Mouse (Mus musculus) CD4-positive naive resting alpha-beta T cell, adult 57 days (primary cell): Measurements from ENCODE around the gene Gm5414. TPM values are rescaled to one million over a fixed set of nuclear protein-coding genes. Genes with fewer than 3 reads are reported as not detected.

Source experiments
- total RNA-seq: library from RNA; stranded (reverse); gene quantifications from one replicate; pipeline ENCODE4 v1.2.4, GENCODE M21; 2023

Gene Gm5414
- not detected for total RNA-seq

DNA sequence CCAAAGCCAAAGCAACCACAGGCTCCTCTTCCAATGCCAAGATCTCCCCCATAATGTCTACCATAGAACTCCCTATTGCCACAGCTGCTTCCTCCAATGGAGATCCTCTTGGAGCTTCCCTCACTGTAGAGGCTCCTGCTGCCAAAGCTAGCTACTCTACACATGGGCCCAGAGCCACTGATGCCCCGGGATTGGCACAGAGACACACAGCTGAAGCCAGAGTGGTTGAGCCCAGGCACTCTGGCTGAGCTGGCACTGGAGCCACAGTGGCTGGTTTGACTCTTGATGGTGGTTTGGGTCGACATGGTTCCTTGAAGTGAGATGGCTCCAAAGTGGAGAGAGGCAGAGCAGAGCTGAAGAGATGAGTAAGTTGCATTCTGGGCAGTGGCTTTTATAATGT is at the start of gene Gm5414:
Gm5414 (minus strand) TSS at position 305 of the 400 bp plus-strand sequence.

DNA sequence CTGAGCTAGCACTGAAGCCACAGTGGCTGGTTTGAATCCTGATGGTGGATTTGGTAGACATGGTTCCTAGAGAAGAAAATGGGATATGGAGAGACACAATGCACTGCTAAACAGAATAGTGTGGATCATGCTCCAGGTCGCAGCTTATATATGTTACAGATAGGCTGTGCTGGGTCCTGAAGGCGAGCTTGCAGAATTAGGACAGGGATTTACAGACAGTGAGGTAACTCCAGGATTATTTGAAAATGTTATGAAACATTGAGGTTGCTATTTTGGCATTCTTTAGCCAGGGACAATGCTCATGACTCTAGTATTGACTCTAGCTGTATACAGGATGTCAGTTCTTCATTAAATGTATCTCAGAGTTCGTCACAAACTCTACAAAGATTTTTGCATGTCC is 19.3 kb upstream of the Gm5414 start, which contains the start of gene Gm5478:
Gm5478 (minus strand) TSS at position 101 of the 400 bp plus-strand sequence.

Other genes with a start within 250 kb of the Gm5414 start
- gene Krt7, start 217.1 kb downstream of the Gm5414 start, total RNA-seq, result 1.1 TPM
- gene Krt87, start 189.4 kb downstream of the Gm5414 start, total RNA-seq, result not detected
- not detected for gene Krt88, start 180.4 kb downstream of the Gm5414 start, total RNA-seq
- not detected for gene Krt81, start 164.4 kb downstream of the Gm5414 start, total RNA-seq
- gene Krt86, start 154.7 kb downstream of the Gm5414 start, total RNA-seq, result not detected
- gene Krt83, start 136.7 kb downstream of the Gm5414 start, total RNA-seq, result not detected
- not detected for gene Gm49425, start 110.9 kb downstream of the Gm5414 start, total RNA-seq
- gene Krt84, start 95.4 kb downstream of the Gm5414 start, total RNA-seq, result not detected
- not detected for gene Krt82, start 77.5 kb downstream of the Gm5414 start, total RNA-seq
- not detected for gene Krt90, start 65.2 kb downstream of the Gm5414 start, total RNA-seq
- not detected for gene Krt75, start 54.3 kb downstream of the Gm5414 start, total RNA-seq
- gene Gm5478, start 19.2 kb upstream of the Gm5414 start, total RNA-seq, result not detected
- not detected for gene Krt6b, start 52.1 kb upstream of the Gm5414 start, total RNA-seq
- not detected for gene Krt6a, start 66.1 kb upstream of the Gm5414 start, total RNA-seq
- 0.50 TPM for gene Krt5, start 84.7 kb upstream of the Gm5414 start, total RNA-seq
- not detected for gene Krt71, start 114.9 kb upstream of the Gm5414 start, total RNA-seq
- not detected for gene Krt72, start 158.3 kb upstream of the Gm5414 start, total RNA-seq
- gene Krt73, start 174.2 kb upstream of the Gm5414 start, total RNA-seq, result not detected
- not detected for gene Krt2, start 190.0 kb upstream of the Gm5414 start, total RNA-seq
- gene Krt1, start 222.6 kb upstream of the Gm5414 start, total RNA-seq, result 0.38 TPM
- gene Krt77, start 241.5 kb upstream of the Gm5414 start, total RNA-seq, result not detected